Mouse (Mus musculus) frontal cortex, postnatal 36 days (tissue): ENCODE measurements at regions not wholly inside any gene's neighbourhood (a gene's known extent, or its start where the extent isn't known, plus 50 kb on each side); places are given as distances from the start of the nearest gene placed in this dataset.
A peak's percentile ranks its signal among the peaks of the same experiment; 100 is the strongest.

Experiments
- DNase-seq, 2 experiments: peaks; one replicate each; pipeline ENCODE4 v3.0.0; 2022; ENCODE audit warnings: low spot score in 2 of 2

- DNase-seq, result peak; percentile 66 to 81
Observed at GRCm38 (mm10) chr14:8867641-8868040, 201.6 kb upstream of the 4930452B06Rik start.

- no peak for DNase-seq
Observed at GRCm38 (mm10) chr14:8851572-8851971, 185.5 kb upstream of the 4930452B06Rik start.

DNA sequence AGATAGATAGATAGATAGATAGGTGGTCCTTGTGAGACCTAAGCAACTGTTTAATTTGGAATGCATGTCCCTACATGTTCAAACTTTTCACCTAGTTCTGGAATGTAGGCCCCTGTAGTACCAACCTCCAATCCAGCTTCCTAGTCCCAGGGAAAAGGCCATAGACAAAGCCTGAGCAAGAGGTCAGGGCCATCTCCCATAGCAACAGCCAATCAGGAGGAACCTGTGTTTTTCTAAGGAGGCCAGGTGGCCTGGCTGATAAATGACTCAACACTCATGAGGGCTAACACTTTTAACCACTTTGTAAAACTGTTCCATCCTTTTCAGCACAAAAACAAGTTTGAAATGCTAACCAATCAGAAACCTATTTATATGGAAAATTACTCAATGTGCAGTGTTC lies 184.2 kb upstream of the 4930452B06Rik start:
- DNase-seq, result no peak

DNA sequence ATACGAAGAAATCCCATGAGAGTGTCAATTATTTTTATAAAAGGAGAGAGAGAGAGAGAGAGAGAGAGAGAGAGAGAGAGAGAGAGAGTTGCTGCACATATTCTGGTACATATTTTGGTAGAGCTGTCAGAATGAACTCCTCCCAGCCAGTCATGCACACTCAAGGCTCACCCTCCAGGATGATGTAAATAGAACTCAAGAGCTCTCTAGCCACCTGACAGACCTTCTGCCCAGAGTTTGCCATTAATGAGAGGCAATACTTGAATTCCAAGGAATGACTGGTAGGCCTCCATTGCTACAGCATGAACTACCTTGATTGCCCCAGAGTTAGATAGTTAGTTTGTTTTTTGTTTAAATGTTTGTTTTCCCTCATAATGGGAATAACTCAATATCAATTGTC lies 167.5 kb upstream of the 4930452B06Rik start:
- no peak for DNase-seq

DNA sequence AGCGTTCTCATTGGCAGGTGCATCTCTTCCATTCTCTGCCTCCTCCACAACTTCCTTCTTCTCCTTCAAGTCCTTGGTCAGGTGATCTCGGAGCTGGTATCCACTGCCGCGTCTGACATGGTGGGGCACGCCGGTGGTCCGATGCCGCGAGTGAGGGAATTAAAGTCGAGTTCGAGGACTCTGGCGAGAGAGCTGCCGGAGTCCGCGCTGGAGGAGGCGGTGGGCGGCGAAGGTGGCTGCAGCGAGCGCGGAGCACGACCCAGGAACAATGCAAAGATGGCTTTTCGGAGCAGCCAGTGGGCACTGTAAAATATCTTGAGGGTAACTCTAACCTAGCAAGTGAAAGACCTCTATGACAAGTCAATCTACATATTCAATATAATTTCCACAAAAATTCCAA lies 134.2 kb upstream of the 4930452B06Rik start:
- DNase-seq, result peak in 1 of 2 experiments; percentile 3

DNA sequence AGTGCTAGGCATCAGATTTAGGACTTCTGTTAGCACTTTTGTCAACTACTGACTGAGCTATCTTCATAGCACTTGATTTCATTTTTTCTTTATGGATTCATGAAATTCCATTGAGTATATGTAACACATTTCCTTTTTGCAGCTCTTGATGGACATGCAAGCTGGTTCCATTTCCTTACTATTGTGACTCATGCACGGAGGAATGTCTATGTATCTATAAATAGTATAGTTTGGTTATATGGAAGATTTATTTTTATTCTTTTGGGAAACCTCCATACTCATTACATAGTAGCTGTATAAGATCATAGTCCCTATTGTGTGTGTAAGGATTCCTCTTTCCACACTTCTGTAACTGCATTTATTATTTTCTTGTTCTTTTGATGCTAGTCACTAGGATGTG lies 123.3 kb upstream of the 4930452B06Rik start:
- DNase-seq, result no peak

DNA sequence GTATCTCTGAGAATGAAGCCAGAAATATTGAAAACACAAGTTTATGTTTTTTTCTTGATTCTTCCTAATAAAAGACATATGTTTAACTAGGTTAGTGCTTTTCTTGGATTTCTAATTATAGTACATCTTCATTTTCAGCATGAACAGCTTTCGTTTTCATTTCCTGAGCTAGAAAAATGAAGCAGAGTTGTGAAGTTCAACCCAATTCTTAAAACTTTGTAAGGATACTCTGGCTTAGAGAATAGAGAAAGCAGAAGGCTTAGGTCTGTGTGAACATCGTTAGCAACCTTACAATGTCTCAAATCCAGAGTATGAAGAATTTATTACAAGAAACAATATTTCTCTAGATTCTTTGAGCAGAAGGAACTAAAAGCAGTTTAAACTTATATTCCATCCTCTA lies 94.5 kb upstream of the 4930452B06Rik start:
- DNase-seq, result no peak

- DNase-seq, result no peak
Observed at GRCm38 (mm10) chr14:8736831-8737230, 70.8 kb upstream of the 4930452B06Rik start.

GRCm38 (mm10) chr14:8733261-8733660 lies 67.2 kb upstream of the 4930452B06Rik start:
- DNase-seq, result no peak

DNA sequence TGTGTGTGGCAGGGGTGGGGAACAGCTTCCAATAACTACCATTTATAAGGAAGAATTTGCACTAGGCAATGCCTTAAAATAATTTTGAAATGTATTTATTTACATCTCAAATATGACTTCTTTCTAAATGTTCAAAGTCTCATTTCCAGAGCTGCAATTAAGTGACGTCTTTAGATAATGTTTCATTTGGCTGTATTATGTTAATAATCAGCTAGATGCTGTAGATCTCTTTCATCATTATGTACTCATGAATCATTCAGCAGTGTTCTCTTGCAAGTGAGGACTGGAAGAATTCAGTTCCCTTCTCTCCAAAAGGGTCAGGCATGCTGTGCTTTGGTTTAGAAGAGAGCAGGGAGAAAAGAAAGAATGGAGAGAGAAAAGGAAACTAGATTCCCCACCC lies 61.3 kb upstream of the 4930452B06Rik start:
- no peak for DNase-seq
